Mouse (Mus musculus) cerebellum, adult 2 months (tissue): Measurements from ENCODE around the gene Smco4.

Experiments
- CTCF ChIP-seq: fragments of 200-500 bp; IDR thresholded peaks from 2 replicates; pipeline ENCODE4 v1.5.1; 2011; ENCODE audit warnings: low read depth, mild to moderate bottlenecking, control low read depth, low read length, moderate library complexity, borderline replicate concordance; ENCODE audit not compliant: insufficient read depth
- POLR2A ChIP-seq: fragments of 200-500 bp; IDR thresholded peaks from 2 replicates; pipeline ENCODE4 v1.6.1; 2011; ENCODE audit warnings: low read length, control low read depth, borderline replicate concordance; ENCODE audit not compliant: insufficient read depth

DNA sequence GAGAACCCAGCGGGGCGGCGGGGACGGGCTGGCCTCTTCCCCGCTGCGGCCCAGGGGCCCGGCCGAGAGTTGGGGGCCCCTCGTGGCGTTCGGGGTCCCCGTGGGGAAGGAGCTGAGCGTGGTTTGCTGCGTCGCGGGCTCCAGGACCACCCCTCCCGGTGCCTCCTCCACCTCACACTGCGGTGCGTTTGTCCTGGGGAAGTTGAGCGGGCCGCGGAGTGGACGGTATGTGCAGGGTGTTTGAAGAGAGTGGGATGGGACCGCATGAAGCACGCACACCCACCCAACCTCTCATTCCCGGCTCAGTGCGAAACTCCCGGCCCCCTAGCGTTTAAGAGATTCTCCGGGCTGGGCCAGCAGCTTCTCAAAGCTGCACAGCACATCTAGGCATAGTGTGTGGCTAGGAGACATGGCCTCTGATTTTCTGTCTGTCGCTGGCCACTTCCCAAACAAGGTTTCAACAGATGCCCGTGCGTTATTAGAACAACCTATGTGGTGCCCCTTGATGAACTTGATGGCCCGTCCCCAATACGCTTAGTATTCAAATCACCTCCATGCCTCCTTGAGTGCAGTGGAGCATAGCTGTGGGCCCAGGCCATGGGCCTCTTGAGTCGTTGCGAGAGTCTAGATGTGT, 810 bp downstream of the Smco4 start:
- no peak for TF ChIP-seq POLR2A
- TF ChIP-seq CTCF: no peak; the same call in 1 of the 2 replicates
